Mouse (Mus musculus) MEL (cell line): ENCODE measurements around the gene Slu7. TPM values are rescaled to one million over a fixed set of nuclear protein-coding genes. Genes with fewer than 3 reads are reported as not detected.

ENCODE experiments used
- DNase-seq: peaks from one replicate; pipeline ENCODE4 v3.0.0; 2011; ENCODE audit warnings: low read depth, low spot score
- H3K27ac ChIP-seq: 2 replicates; pipeline ENCODE4 v1.5.1; 2012; ENCODE audit warnings: low read depth, mild to moderate bottlenecking, control low read depth, low read length, moderate library complexity; ENCODE audit not compliant: control insufficient read depth
- H3K27me3 ChIP-seq, 2 experiments: fragments of 150-350 bp in 1 of 2; sonication (generic) in 1 of 2; 2 replicates each; pipeline ENCODE4 v1.6.1; 2012; ENCODE audit warnings: low read length in 2 of 2, mild to moderate bottlenecking in 2 of 2, improper control_type of control experiment in 1 of 2, moderate library complexity in 1 of 2; ENCODE audit not compliant: insufficient read depth in 2 of 2, control insufficient read depth in 1 of 2
- H3K36me3 ChIP-seq, 2 experiments: 2 replicates each; pipeline ENCODE4 v1.6.1; 2012 to 2014; ENCODE audit warnings: low read length in 2 of 2, improper control_type of control experiment in 1 of 2, inconsistent platforms in 1 of 2, mild to moderate bottlenecking in 1 of 2; ENCODE audit not compliant: insufficient read depth in 2 of 2, control insufficient read depth in 1 of 2
- H3K4me1 ChIP-seq, 2 experiments: fragments of 150-350 bp in 1 of 2; sonication (generic) in 1 of 2; 2 replicates each; pipeline ENCODE4 v1.6.1; 2012; ENCODE audit warnings: low read length in 2 of 2, improper control_type of control experiment in 1 of 2, mild to moderate bottlenecking in 1 of 2; ENCODE audit not compliant: insufficient read depth in 2 of 2, control insufficient read depth in 1 of 2
- H3K4me3 ChIP-seq, 2 experiments: fragments of 150-350 bp in 1 of 2; sonication (generic) in 1 of 2; 2 replicates each; pipeline ENCODE4 v1.5.1; 2012; ENCODE audit warnings: low read depth in 2 of 2, low read length in 2 of 2, mild to moderate bottlenecking in 2 of 2, moderate library complexity in 2 of 2, control low read depth in 1 of 2, improper control_type of control experiment in 1 of 2; ENCODE audit not compliant: control insufficient read depth in 1 of 2, insufficient read depth in 1 of 2
- H3K79me2 ChIP-seq: 2 replicates; pipeline ENCODE4 v1.6.1; 2012; ENCODE audit warnings: mild to moderate bottlenecking, low read length, moderate library complexity; ENCODE audit not compliant: control insufficient read depth, poor library complexity, insufficient read depth
- H3K9ac ChIP-seq: 2 replicates; pipeline ENCODE4 v1.6.1; 2012; ENCODE audit warnings: low read depth, mild to moderate bottlenecking, control low read depth, low read length, moderate library complexity; ENCODE audit not compliant: control insufficient read depth, poor library complexity, severe bottlenecking
- H3K9me3 ChIP-seq: fragments of 150-350 bp; sonication (generic); replicated peaks from 2 replicates; pipeline ENCODE4 v1.6.1; 2012; ENCODE audit warnings: mild to moderate bottlenecking, low read length, improper control_type of control experiment, moderate library complexity; ENCODE audit not compliant: insufficient read depth
- BHLHE40 ChIP-seq: IDR thresholded peaks from 2 replicates; pipeline ENCODE4 v1.6.1; 2012; ENCODE audit warnings: low read depth, mild to moderate bottlenecking, inconsistent platforms, low read length, improper control_type of control experiment, borderline replicate concordance
- CHD2 ChIP-seq: IDR thresholded peaks from 2 replicates; pipeline ENCODE4 v1.6.1; 2011; ENCODE audit warnings: low read length, improper control_type of control experiment
- CTCF ChIP-seq, 3 experiments: IDR thresholded peaks in 2 of 3; conservative IDR thresholded peaks in 1 of 3; 2 replicates each; pipeline ENCODE4 v1.5.1; 2011 to 2012; ENCODE audit warnings: low read length in 3 of 3, low read depth in 2 of 3, mild to moderate bottlenecking in 2 of 3, improper control_type of control experiment in 1 of 3, inconsistent platforms in 1 of 3, mixed read lengths in 1 of 3, moderate library complexity in 1 of 3; ENCODE audit not compliant: control insufficient read depth in 1 of 3, insufficient read depth in 1 of 3, poor library complexity in 1 of 3, severe bottlenecking in 1 of 3
- GATA1 ChIP-seq: IDR thresholded peaks from 2 replicates; pipeline ENCODE4 v1.6.1; 2011; ENCODE audit warnings: low read depth, low read length, improper control_type of control experiment
- KAT2A ChIP-seq: conservative IDR thresholded peaks from 2 replicates; pipeline ENCODE4 v1.6.1; 2012; ENCODE audit warnings: low read depth, low read length, improper control_type of control experiment, inconsistent platforms
- MAZ ChIP-seq: IDR thresholded peaks from 2 replicates; pipeline ENCODE4 v1.6.1; 2012; ENCODE audit warnings: low read depth, mild to moderate bottlenecking, inconsistent platforms, low read length, improper control_type of control experiment
- MYC ChIP-seq: IDR thresholded peaks from 2 replicates; pipeline ENCODE4 v1.6.1; 2011; ENCODE audit warnings: low read depth, mild to moderate bottlenecking, low read length, improper control_type of control experiment, moderate library complexity
- NELFE ChIP-seq: IDR thresholded peaks from 2 replicates; pipeline ENCODE4 v1.6.1; 2011; ENCODE audit warnings: low read depth, low read length, improper control_type of control experiment
- NRF1 ChIP-seq: IDR thresholded peaks from 2 replicates; pipeline ENCODE4 v1.6.1; 2014; ENCODE audit warnings: low read depth, mild to moderate bottlenecking, inconsistent platforms, low read length, improper control_type of control experiment, moderate library complexity; ENCODE audit not compliant: poor library complexity, insufficient read depth, severe bottlenecking
- POLR2AphosphoS5 ChIP-seq: IDR thresholded peaks from 2 replicates; pipeline ENCODE4 v1.6.1; 2012; ENCODE audit warnings: low read depth, borderline replicate concordance, mild to moderate bottlenecking, inconsistent platforms, low read length, moderate library complexity, mixed read lengths
- RAD21 ChIP-seq: IDR thresholded peaks from 2 replicates; pipeline ENCODE4 v1.6.1; 2011; ENCODE audit warnings: mild to moderate bottlenecking, low read depth, low read length, improper control_type of control experiment
- RCOR1 ChIP-seq: IDR thresholded peaks from 2 replicates; pipeline ENCODE4 v1.6.1; 2012; ENCODE audit warnings: low read depth, mild to moderate bottlenecking, inconsistent platforms, low read length, improper control_type of control experiment
- SIN3A ChIP-seq: IDR thresholded peaks from 2 replicates; pipeline ENCODE4 v1.6.1; 2012; ENCODE audit warnings: low read length, improper control_type of control experiment, inconsistent platforms
- SMC3 ChIP-seq: IDR thresholded peaks from 2 replicates; pipeline ENCODE4 v1.6.1; 2011; ENCODE audit warnings: low read depth, low read length, improper control_type of control experiment
- TCF12 ChIP-seq: IDR thresholded peaks from 2 replicates; pipeline ENCODE4 v1.6.1; 2014; ENCODE audit warnings: low read depth, mild to moderate bottlenecking, inconsistent platforms, low read length, improper control_type of control experiment, moderate library complexity
- USF2 ChIP-seq, 2 experiments: IDR thresholded peaks; 2 replicates each; pipeline ENCODE4 v1.6.1; 2011 to 2012; ENCODE audit warnings: improper control_type of control experiment in 2 of 2, low read length in 2 of 2, borderline replicate concordance in 1 of 2, inconsistent platforms in 1 of 2, low read depth in 1 of 2, mild to moderate bottlenecking in 1 of 2; ENCODE audit not compliant: insufficient read depth in 1 of 2
- ZC3H11A ChIP-seq: IDR thresholded peaks from 2 replicates; pipeline ENCODE4 v1.6.1; 2012; ENCODE audit warnings: low read depth, mild to moderate bottlenecking, inconsistent platforms, low read length, improper control_type of control experiment
- ZKSCAN1 ChIP-seq: IDR thresholded peaks from 2 replicates; pipeline ENCODE4 v1.6.1; 2012; ENCODE audit warnings: low read depth, mild to moderate bottlenecking, inconsistent platforms, low read length, improper control_type of control experiment, moderate library complexity
- polyA plus RNA-seq, 2 experiments: library from polyadenylated mRNA; stranded (reverse) in 1 of 2; unstranded in 1 of 2; fragments of >175 nt in 1 of 2; fragments of >200 nt in 1 of 2; gene quantifications; 2 replicates each; pipeline versions ENCODE4 v1.2.1 to v1.2.4; 2012; ENCODE audit warnings: low replicate concordance in 2 of 2, low read depth in 1 of 2; ENCODE audit not compliant: insufficient read length in 2 of 2, insufficient read depth in 1 of 2, missing spikeins in 1 of 2
- total RNA-seq: library from RNA; depleted of rRNA; stranded (reverse); fragments of 300-350 nt; gene quantifications from 2 replicates; pipeline ENCODE4 v1.2.3, GENCODE M21; 2012

Gene Slu7
- total and polyA plus RNA-seq, 3 experiments: 41.6 to 149 (median 46.0) TPM

DNA sequence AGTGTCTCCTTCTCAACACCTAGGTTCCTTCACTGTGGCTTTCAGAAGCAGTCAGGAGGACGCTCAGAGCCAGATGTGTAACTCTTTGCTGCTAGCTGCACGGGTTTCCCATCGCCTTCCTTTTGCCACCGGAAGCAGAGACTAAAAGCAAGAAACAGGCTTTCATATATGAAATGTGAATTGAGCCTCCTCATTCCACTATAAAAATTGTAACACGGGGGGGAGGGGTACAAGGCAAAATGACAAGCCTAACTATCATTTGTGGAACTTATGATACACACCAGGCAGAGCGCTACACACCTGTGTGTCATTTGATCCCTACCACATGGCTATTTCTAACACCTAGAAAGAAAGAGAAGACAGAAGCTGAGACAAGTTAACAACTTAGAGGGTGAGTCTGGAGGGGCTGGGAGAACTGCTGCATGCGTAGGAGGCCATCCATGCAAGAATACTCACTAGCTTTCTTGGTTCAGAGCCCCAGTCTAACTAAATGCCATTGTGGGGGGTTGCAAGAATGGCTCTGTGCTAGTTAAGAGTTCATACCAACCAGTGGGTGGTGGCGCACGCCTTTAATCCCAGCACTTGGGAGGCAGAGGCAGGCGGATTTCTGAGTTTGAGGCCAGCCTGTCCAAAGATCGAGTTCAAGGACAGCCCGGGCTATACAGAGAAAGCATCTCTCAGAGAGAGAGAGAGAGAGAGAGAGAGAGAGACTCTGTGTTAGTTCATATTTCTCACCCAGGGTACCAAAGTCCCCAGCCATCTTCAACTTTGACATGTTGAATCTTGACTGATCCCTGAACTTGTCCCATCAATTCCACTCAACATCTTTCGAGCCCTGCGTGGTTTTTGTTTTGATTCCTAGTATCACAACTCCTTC is 46.3 kb upstream of the Slu7 start:
- Histone ChIP-seq H3K9ac (no peak overlapping the region), H3K36me3 (no peaks in the 10 kb centered on the region), H3K27ac (no peak overlapping the region), H3K27me3 (no peaks in the 10 kb centered on the region; a peak in 1 of 4 replicates), H3K4me1 (no peaks in the 10 kb centered on the region), H3K9me3 (no peaks in the 10 kb centered on the region), H3K4me3 (no peak overlapping the region), H3K79me2 (no peaks in the 10 kb centered on the region)
- TF ChIP-seq POLR2AphosphoS5 (no peak), BHLHE40 (no peak), NELFE (no peak), MAZ (no peak), CTCF (IDR thresholded peaks at IDR 0.05 in 2 of 3, conservative IDR thresholded peaks at IDR 0.05 in 1 of 3; ENCODE audit: control insufficient read depth in 1 of 3, insufficient read depth in 1 of 3, low read depth in 2 of 3, low read length in 3 of 3, poor library complexity in 1 of 3, severe bottlenecking in 1 of 3) (no peak), ZC3H11A (no peak), NRF1 (no peak), ZKSCAN1 (no peak), RCOR1 (no peak), MYC (no peak), GATA1 (no peak), SIN3A (no peak), RAD21 (no peak), SMC3 (no peak), CHD2 (no peak), KAT2A (no peak), TCF12 (no peak), USF2 (IDR thresholded peaks at IDR 0.05; ENCODE audit: borderline replicate concordance in 1 of 2, insufficient read depth in 1 of 2, low read depth in 1 of 2, low read length in 2 of 2) (no peak)
- no peak for DNase-seq
